Mouse (Mus musculus) limb, embryonic 10.5 days (tissue): ENCODE results near the gene Ercc1. TPM values are rescaled to one million over a fixed set of nuclear protein-coding genes. Genes with fewer than 3 reads are reported as not detected.

Experiments
- DNase-seq: peaks from one replicate; pipeline ENCODE4 v3.0.0-alpha.2; 2017; ENCODE audit warnings: low spot score
- H3K27ac ChIP-seq: fragments of 300-500 bp; sonication (generic); 2 replicates; pipeline ENCODE4 v1.5.1; 2016; ENCODE audit warnings: mild to moderate bottlenecking
- H3K27me3 ChIP-seq: fragments of 300-500 bp; sonication (generic); 2 replicates; pipeline ENCODE4 v1.6.1; 2016; ENCODE audit warnings: low read depth, mild to moderate bottlenecking; ENCODE audit not compliant: poor library complexity, severe bottlenecking
- H3K36me3 ChIP-seq: fragments of 300-500 bp; sonication (generic); 2 replicates; pipeline ENCODE4 v1.6.1; 2016; ENCODE audit warnings: mild to moderate bottlenecking, moderate library complexity
- H3K4me1 ChIP-seq: fragments of 300-500 bp; sonication (generic); 2 replicates; pipeline ENCODE4 v1.6.1; 2016
- H3K4me3 ChIP-seq: fragments of 300-500 bp; sonication (generic); 2 replicates; pipeline ENCODE4 v1.5.1; 2016; ENCODE audit warnings: mild to moderate bottlenecking, moderate library complexity
- H3K9me3 ChIP-seq: fragments of 300-500 bp; sonication (generic); replicated peaks from 2 replicates; pipeline ENCODE4 v1.6.1; 2016; ENCODE audit warnings: mild to moderate bottlenecking
- WGBS: fragments of 180-500 bp; shearing (Covaris S2); methylation state at CpG from one replicate; pipeline ENCODE4 v1.1.7; 2016; 5-methylcytosine and 5-hydroxymethylcytosine counted together
- microRNA counts: library from miRNA; unstranded; fragments of <30 nt; microRNA quantifications from one replicate; lab custom pipeline; 2017
- microRNA-seq: library from miRNA; unstranded; fragments of <30 nt; microRNA quantifications from one replicate; pipeline ENCODE4, GENCODE M21; 2017
- polyA plus RNA-seq: library from polyadenylated mRNA; unstranded; fragments of >200 nt; fragmentation: Nextera tagmentation; extraction: Ambion mirVana; gene quantifications from 2 replicates; pipeline ENCODE4 v1.2.1, GENCODE M21; 2016

Gene Ercc1
- polyA plus RNA-seq, 1 experiment from 2014 or later = 97.8 TPM

GRCm38 (mm10) chr7:19402535-19403112 lies 58.0 kb downstream of the Ercc1 start:
- Histone ChIP-seq H3K27me3 (peaks cover 89% of the 10 kb centered on the region), H3K4me3 (no peak overlapping the region), H3K4me1 (peaks cover 26% of the 10 kb centered on the region), H3K27ac (no peak overlapping the region), H3K36me3 (no peaks in the 10 kb centered on the region), H3K9me3 (peaks cover 5% of the 10 kb centered on the region)
- DNase-seq = no peak
- WGBS = 89% methylated on average over 9 of the region's 9 CpGs

GRCm38 (mm10) chr7:19403731-19404296 lies 59.2 kb downstream of the Ercc1 start, which contains the start of gene Klc3:
Gene Klc3 (minus strand): TSS chr7:19404104.
- Histone ChIP-seq H3K36me3 (no peaks in the 10 kb centered on the region), H3K4me3 (peak within 1 kb of the TSS; percentile 74), H3K27me3 (peaks cover 79% of the 10 kb centered on the region), H3K9me3 (peaks cover 5% of the 10 kb centered on the region), H3K27ac (peak within 1 kb of the TSS; percentile 68; the same call in 1 of the 2 replicates), H3K4me1 (peaks cover 26% of the 10 kb centered on the region)
- WGBS = 1% methylated on average over 62 of the region's 62 CpGs
- peak; percentile 77 for DNase-seq

GRCm38 (mm10) chr7:19404476-19404875 lies 59.9 kb downstream of the Ercc1 start, which contains the start of gene Ckm:
Gene Ckm (plus strand): TSS chr7:19404776.
- H3K4me1 ChIP-seq = peaks cover 21% of the 10 kb centered on the region
- H3K36me3 ChIP-seq = no peaks in the 10 kb centered on the region
- peaks cover 73% of the 10 kb centered on the region for H3K27me3 ChIP-seq
- H3K27ac ChIP-seq = peak within 1 kb of the TSS; percentile 68; the same call in 1 of the 2 replicates
- peak within 1 kb of the TSS; percentile 74 for H3K4me3 ChIP-seq
- 56% methylated on average over 7 of the region's 7 CpGs for WGBS
- H3K9me3 ChIP-seq = peaks cover 5% of the 10 kb centered on the region
- no peak for DNase-seq

GRCm38 (mm10) chr7:19405417-19405816 lies 60.8 kb downstream of the Ercc1 start:
- DNase-seq = peak; percentile 93
- H3K27ac ChIP-seq = no peak overlapping the region
- peak overlapping the region; percentile 25; the same call in 1 of the 2 replicates for H3K4me3 ChIP-seq
- H3K36me3 ChIP-seq = no peaks in the 10 kb centered on the region
- 4% methylated on average over 19 of the region's 19 CpGs for WGBS
- H3K4me1 ChIP-seq = peaks cover 23% of the 10 kb centered on the region
- H3K9me3 ChIP-seq = peaks cover 5% of the 10 kb centered on the region
- H3K27me3 ChIP-seq = peaks cover 67% of the 10 kb centered on the region

MicroRNA genes within 50 kb of the gene (microRNA counts, 519-probe panel; counts per million panel counts)
- 684 counts per million, percentile 72 among the panel's probes with 10 or more counts for microRNA mmu-miR-343 (lab: Ali Mortazavi, UCI)

Small RNAs within 50 kb of the gene (microRNA-seq; reads per million reads assigned to microRNA genes)
- gene Mir343 = not detected

Other genes with a start within 250 kb of the Ercc1 start
- 1.1 and 2.2 TPM in 2 replicates for gene Gm4969, start 226.4 kb upstream of the Ercc1 start, polyA plus RNA-seq
- 15.2 and 19.6 TPM in 2 replicates for gene Fbxo46, start 224.9 kb upstream of the Ercc1 start, polyA plus RNA-seq
- 12.5 and 14.4 TPM in 2 replicates for gene Qpctl, start 195.5 kb upstream of the Ercc1 start, polyA plus RNA-seq
- gene Snrpd2, start 195.1 kb upstream of the Ercc1 start, polyA plus RNA-seq = 176 and 199 TPM in 2 replicates
- gene Gipr, start 178.7 kb upstream of the Ercc1 start, polyA plus RNA-seq = 0.06 and 0.09 TPM in 2 replicates
- 3.2 and 6.4 TPM in 2 replicates for gene Eml2, start 168.4 kb upstream of the Ercc1 start, polyA plus RNA-seq
- 6.5 and 8.5 TPM in 2 replicates for gene Gpr4, start 132.2 kb upstream of the Ercc1 start, polyA plus RNA-seq
- gene Opa3, start 116.4 kb upstream of the Ercc1 start, polyA plus RNA-seq = 45.7 and 48.7 TPM in 2 replicates
- gene Vasp, start 73.0 kb upstream of the Ercc1 start, polyA plus RNA-seq = 68.1 and 75.7 TPM in 2 replicates
- 0.16 and 0.39 TPM in 2 replicates for gene Ppm1n, start 64.7 kb upstream of the Ercc1 start, polyA plus RNA-seq
- 5.5 and 5.6 TPM in 2 replicates for gene Rtn2, start 62.2 kb upstream of the Ercc1 start, polyA plus RNA-seq
- 0.04 and 0.11 TPM in 2 replicates for gene Fosb, start 34.7 kb upstream of the Ercc1 start, polyA plus RNA-seq
- 28.3 and 31.4 TPM in 2 replicates for gene Cd3eap, start 14.7 kb downstream of the Ercc1 start, polyA plus RNA-seq
- 6.5 and 7.0 TPM in 2 replicates for gene Ppp1r13l, start 15.0 kb downstream of the Ercc1 start, polyA plus RNA-seq
- gene Ercc2, start 37.2 kb downstream of the Ercc1 start, polyA plus RNA-seq = 25.6 and 26.6 TPM in 2 replicates
- 3.3 and 4.4 TPM in 2 replicates for gene Klc3, start 59.3 kb downstream of the Ercc1 start, polyA plus RNA-seq
- gene Ckm, start 60.0 kb downstream of the Ercc1 start, polyA plus RNA-seq = not detected in 2 replicates
- gene Mark4, start 114.0 kb downstream of the Ercc1 start, polyA plus RNA-seq = 7.6 and 8.0 TPM in 2 replicates
- 1.2 and 1.7 TPM in 2 replicates for gene Exoc3l2, start 118.6 kb downstream of the Ercc1 start, polyA plus RNA-seq
- gene Bloc1s3, start 163.6 kb downstream of the Ercc1 start, polyA plus RNA-seq = 2.3 and 2.4 TPM in 2 replicates
- gene Trappc6a, start 163.6 kb downstream of the Ercc1 start, polyA plus RNA-seq = 74.0 and 90.5 TPM in 2 replicates
- 0.10 and 0.11 TPM in 2 replicates for gene Nkpd1, start 173.1 kb downstream of the Ercc1 start, polyA plus RNA-seq
- 25.9 and 27.2 TPM in 2 replicates for gene Ppp1r37, start 218.3 kb downstream of the Ercc1 start, polyA plus RNA-seq
- 0.71 and 0.93 TPM in 2 replicates for gene Zfp296, start 232.5 kb downstream of the Ercc1 start, polyA plus RNA-seq
- gene Gemin7, start 232.8 kb downstream of the Ercc1 start, polyA plus RNA-seq = 196 and 201 TPM in 2 replicates